Mouse (Mus musculus) neural tube, embryonic 15.5 days (tissue): ENCODE results near the gene Gm5475. TPM values are rescaled to one million over a fixed set of nuclear protein-coding genes. Genes with fewer than 3 reads are reported as not detected.

Experiments
- ATAC-seq: fragments of 200-750 bp; cut with Nextera tagmentation; 2 replicates; pipeline ENCODE4 v1.8.0; 2017; ENCODE audit warnings: mild to moderate bottlenecking, moderate TSS enrichment, moderate library complexity; ENCODE audit not compliant: low FRiP score
- H3K27ac ChIP-seq: fragments of 300-500 bp; sonication (generic); replicated peaks from 2 replicates; pipeline ENCODE4 v1.5.1; 2015; ENCODE audit warnings: mild to moderate bottlenecking, inconsistent platforms
- H3K27me3 ChIP-seq: fragments of 300-500 bp; sonication (generic); replicated peaks from 2 replicates; pipeline ENCODE4 v1.6.1; 2015; ENCODE audit warnings: inconsistent platforms
- H3K36me3 ChIP-seq: fragments of 300-500 bp; sonication (generic); 2 replicates; pipeline ENCODE4 v1.6.1; 2015; ENCODE audit warnings: inconsistent platforms
- H3K4me1 ChIP-seq: fragments of 300-500 bp; sonication (generic); 2 replicates; pipeline ENCODE4 v1.6.1; 2015; ENCODE audit warnings: inconsistent platforms
- H3K4me2 ChIP-seq: fragments of 300-500 bp; sonication (generic); 2 replicates; pipeline ENCODE4 v1.6.1; 2015; ENCODE audit warnings: inconsistent platforms, mild to moderate bottlenecking, moderate library complexity
- H3K4me3 ChIP-seq: fragments of 300-500 bp; sonication (generic); replicated peaks from 2 replicates; pipeline ENCODE4 v1.5.1; 2015; ENCODE audit warnings: mild to moderate bottlenecking, inconsistent platforms
- H3K9ac ChIP-seq: fragments of 300-500 bp; sonication (generic); replicated peaks from 2 replicates; pipeline ENCODE4 v1.6.1; 2015; ENCODE audit warnings: mild to moderate bottlenecking, inconsistent platforms
- H3K9me3 ChIP-seq: fragments of 300-500 bp; sonication (generic); replicated peaks from 2 replicates; pipeline ENCODE4 v1.6.1; 2016; ENCODE audit warnings: inconsistent platforms
- WGBS: fragments of 180-500 bp; shearing (Covaris S2); methylation state at CpG from one replicate; pipeline ENCODE4 v1.1.7; 2015; ENCODE audit warnings: mixed read lengths; 5-methylcytosine and 5-hydroxymethylcytosine counted together
- polyA plus RNA-seq: library from polyadenylated mRNA; unstranded; fragments of >200 nt; fragmentation: Nextera tagmentation; extraction: Ambion mirVana; gene quantifications from 2 replicates; pipeline ENCODE4 v1.2.1, GENCODE M21; 2015

The Gm5475 gene
- polyA plus RNA-seq, 1 experiment from 2014 or later = 0.08 TPM

- H3K36me3 ChIP-seq = no peaks in the 10 kb centered on the region
- peaks cover 9% of the 10 kb centered on the region for H3K4me1 ChIP-seq
- H3K4me2 ChIP-seq = no peak overlapping the region
- no peak overlapping the region for H3K27ac ChIP-seq
- H3K27me3 ChIP-seq = no peaks in the 10 kb centered on the region
- 71% methylated on average over 7 of the region's 7 CpGs for WGBS
- no peak overlapping the region for H3K9ac ChIP-seq
- no peak for ATAC-seq
- no peak overlapping the region for H3K4me3 ChIP-seq
- no peaks in the 10 kb centered on the region for H3K9me3 ChIP-seq
Observed at GRCm38 (mm10) chr15:100456356-100456991, 34.5 kb downstream of the Gm5475 start.

- H3K4me2 ChIP-seq = peak overlapping the region; percentile 17; the same call in 1 of the 2 replicates
- H3K27ac ChIP-seq = 0 out of 2 replicates have a peak overlapping the region, but pooled peaks have one; percentile 23
- H3K4me1 ChIP-seq = peaks cover 9% of the 10 kb centered on the region
- 9% methylated on average over 17 of the region's 17 CpGs for WGBS
- no peak overlapping the region for H3K4me3 ChIP-seq
- peak; percentile 59; the same call in 1 of the 2 replicates for ATAC-seq
- no peaks in the 10 kb centered on the region for H3K9me3 ChIP-seq
- H3K9ac ChIP-seq = no peak overlapping the region
- no peaks in the 10 kb centered on the region for H3K36me3 ChIP-seq
- no peaks in the 10 kb centered on the region for H3K27me3 ChIP-seq
Observed at GRCm38 (mm10) chr15:100457340-100457739, 35.4 kb downstream of the Gm5475 start.

GRCm38 (mm10) chr15:100458055-100458454 lies 36.1 kb downstream of the Gm5475 start:
- H3K9ac ChIP-seq = no peak overlapping the region
- ATAC-seq = no peak
- peaks cover 9% of the 10 kb centered on the region for H3K4me1 ChIP-seq
- H3K27ac ChIP-seq = no peak overlapping the region
- no peaks in the 10 kb centered on the region for H3K9me3 ChIP-seq
- H3K27me3 ChIP-seq = no peaks in the 10 kb centered on the region
- H3K4me3 ChIP-seq = no peak overlapping the region
- 42% methylated on average over 10 of the region's 10 CpGs for WGBS
- H3K4me2 ChIP-seq = no peak overlapping the region
- H3K36me3 ChIP-seq = no peaks in the 10 kb centered on the region

GRCm38 (mm10) chr15:100460942-100461341 lies 39.0 kb downstream of the Gm5475 start:
- no peak for ATAC-seq
- Histone ChIP-seq H3K27ac (no peak overlapping the region), H3K36me3 (no peaks in the 10 kb centered on the region), H3K27me3 (no peaks in the 10 kb centered on the region), H3K4me3 (no peak overlapping the region), H3K9ac (no peak overlapping the region), H3K9me3 (no peaks in the 10 kb centered on the region), H3K4me2 (0 out of 2 replicates have a peak overlapping the region, but pooled peaks have one; percentile 27), H3K4me1 (peaks cover 9% of the 10 kb centered on the region)
- 12% methylated on average over 12 of the region's 12 CpGs for WGBS

GRCm38 (mm10) chr15:100461646-100462045 lies 39.7 kb downstream of the Gm5475 start:
- Histone ChIP-seq H3K4me1 (peaks cover 12% of the 10 kb centered on the region), H3K4me2 (no peak overlapping the region), H3K4me3 (no peak overlapping the region), H3K27ac (no peak overlapping the region), H3K9me3 (no peaks in the 10 kb centered on the region), H3K9ac (no peak overlapping the region), H3K27me3 (no peaks in the 10 kb centered on the region), H3K36me3 (no peaks in the 10 kb centered on the region)
- no peak for ATAC-seq
- WGBS = 74% methylated on average over 9 of the region's 9 CpGs

- ATAC-seq = no peak
Observed at GRCm38 (mm10) chr15:100462086-100462485, 40.1 kb downstream of the Gm5475 start.

GRCm38 (mm10) chr15:100463712-100464111 lies 41.8 kb downstream of the Gm5475 start:
- Histone ChIP-seq H3K9ac (no peak overlapping the region), H3K27me3 (no peaks in the 10 kb centered on the region), H3K4me1 (peaks cover 20% of the 10 kb centered on the region), H3K27ac (no peak overlapping the region), H3K4me2 (no peak overlapping the region), H3K36me3 (no peaks in the 10 kb centered on the region), H3K9me3 (no peaks in the 10 kb centered on the region), H3K4me3 (no peak overlapping the region)
- 24% methylated on average over 6 of the region's 6 CpGs for WGBS
- no peak for ATAC-seq

More at GRCm38 (mm10) chr15:100462086-100462485, 40.1 kb downstream of the Gm5475 start:
- H3K27ac ChIP-seq = no peak overlapping the region
- 70% methylated on average over 5 of the region's 5 CpGs for WGBS
- H3K4me1 ChIP-seq = peaks cover 14% of the 10 kb centered on the region
- no peaks in the 10 kb centered on the region for H3K9me3 ChIP-seq
- H3K9ac ChIP-seq = no peak overlapping the region
- H3K4me3 ChIP-seq = no peak overlapping the region
- H3K4me2 ChIP-seq = no peak overlapping the region
- H3K27me3 ChIP-seq = no peaks in the 10 kb centered on the region
- H3K36me3 ChIP-seq = no peaks in the 10 kb centered on the region

- no peak overlapping the region for H3K27ac ChIP-seq
- H3K9me3 ChIP-seq = no peaks in the 10 kb centered on the region
- H3K27me3 ChIP-seq = no peaks in the 10 kb centered on the region
- no peaks in the 10 kb centered on the region for H3K36me3 ChIP-seq
- H3K9ac ChIP-seq = no peak overlapping the region
- no peak overlapping the region for H3K4me2 ChIP-seq
- no peak for ATAC-seq
- peaks cover 30% of the 10 kb centered on the region for H3K4me1 ChIP-seq
- no peak overlapping the region for H3K4me3 ChIP-seq
- WGBS = 83% methylated on average over 2 of the region's 2 CpGs
Observed at GRCm38 (mm10) chr15:100465432-100465831, 43.5 kb downstream of the Gm5475 start.

- 38% methylated on average over 8 of the region's 8 CpGs for WGBS
- Histone ChIP-seq H3K27me3 (no peaks in the 10 kb centered on the region), H3K4me1 (peaks cover 29% of the 10 kb centered on the region), H3K4me3 (peak overlapping the region; percentile 82), H3K9ac (no peak overlapping the region), H3K36me3 (peaks cover 8% of the 10 kb centered on the region; the same call in 1 of the 2 replicates), H3K9me3 (no peaks in the 10 kb centered on the region), H3K27ac (no peak overlapping the region), H3K4me2 (peak overlapping the region; percentile 86)
- ATAC-seq = no peak
Observed at GRCm38 (mm10) chr15:100467738-100468137, 45.8 kb downstream of the Gm5475 start.

- Histone ChIP-seq H3K9me3 (no peaks in the 10 kb centered on the region), H3K27me3 (no peaks in the 10 kb centered on the region), H3K9ac (peak within 1 kb of the TSS; percentile 87), H3K4me3 (peak within 1 kb of the TSS; percentile 82), H3K4me2 (peak within 1 kb of the TSS; percentile 86), H3K36me3 (peaks cover 16% of the 10 kb centered on the region), H3K27ac (peak within 1 kb of the TSS; percentile 92), H3K4me1 (peaks cover 29% of the 10 kb centered on the region)
- WGBS = 2% methylated on average over 80 of the region's 84 CpGs
- peak; percentile 96 for ATAC-seq
Observed at GRCm38 (mm10) chr15:100468295-100469188, 46.6 kb downstream of the Gm5475 start, which contains the start of gene Letmd1. Gene Letmd1 (plus strand): TSS chr15:100469023.

- under 1% methylated on average over 19 of the region's 19 CpGs for WGBS
- peak; percentile 26 for ATAC-seq
- peaks cover 29% of the 10 kb centered on the region for H3K4me1 ChIP-seq
Observed at GRCm38 (mm10) chr15:100469189-100469545, 47.2 kb downstream of the Gm5475 start.

More at GRCm38 (mm10) chr15:100469189-100469545, 47.2 kb downstream of the Gm5475 start:
- peak overlapping the region; percentile 86 for H3K4me2 ChIP-seq
- H3K9ac ChIP-seq = peak overlapping the region; percentile 87
- H3K4me3 ChIP-seq = peak overlapping the region; percentile 82
- peak overlapping the region; percentile 92 for H3K27ac ChIP-seq
- no peaks in the 10 kb centered on the region for H3K9me3 ChIP-seq
- no peaks in the 10 kb centered on the region for H3K27me3 ChIP-seq
- H3K36me3 ChIP-seq = peaks cover 22% of the 10 kb centered on the region
